Mouse (Mus musculus) ES-E14 (cell line): Measurements from ENCODE around the gene Prss23.

Experiments used
- HCFC1 ChIP-seq: IDR thresholded peaks from 2 replicates; pipeline ENCODE4 v1.6.1; 2012; ENCODE audit warnings: low read length, inconsistent platforms, borderline replicate concordance; ENCODE audit not compliant: insufficient read depth
- ZC3H11A ChIP-seq: IDR thresholded peaks from 2 replicates; pipeline ENCODE4 v1.6.1; 2012; ENCODE audit warnings: low read depth, mild to moderate bottlenecking, inconsistent platforms, low read length, borderline replicate concordance

DNA sequence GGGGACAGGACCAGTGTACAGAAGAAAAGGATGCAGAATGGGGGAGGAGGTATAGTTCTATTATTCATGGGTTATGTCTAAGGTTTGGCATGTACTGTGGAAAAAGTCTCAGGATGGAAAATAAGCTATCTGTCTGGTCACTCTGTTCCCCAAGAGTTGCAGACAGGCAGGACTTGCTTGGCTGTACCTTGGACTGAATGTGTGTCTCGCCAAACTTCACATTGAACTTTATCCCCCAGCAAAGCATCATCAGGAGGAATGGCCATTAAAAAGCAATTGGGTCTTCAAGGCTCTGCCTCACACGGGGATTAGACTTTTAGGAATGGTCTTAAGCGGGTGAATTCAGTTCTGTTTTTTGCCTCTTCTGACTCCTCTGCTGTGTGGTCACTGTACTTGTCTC, 63.7 kb downstream of the Prss23 start:
- TF ChIP-seq ZC3H11A (no peak), HCFC1 (no peak)
